Mouse (Mus musculus): ENCODE results near the gene Fads1. TPM values are rescaled to one million over a fixed set of nuclear protein-coding genes. Genes with fewer than 3 reads are reported as not detected.

The Fads1 gene
- polyA plus RNA-seq, 1 experiment = 13.5 TPM

GRCm38 (mm10) chr19:10170466-10170865, 12.2 kb upstream of the Fads1 start:
- no peak overlapping the region for H3K27ac ChIP-seq (replicated peaks; ENCODE audit: low read depth, low read length)
- no peak overlapping the region for H3K4me3 ChIP-seq (ENCODE audit: insufficient read depth, low read depth, low read length)
- H3K4me1 ChIP-seq (ENCODE audit: control insufficient read depth, insufficient read depth, insufficient read length, low read length) = peaks cover 5% of the 10 kb centered on the region

GRCm38 (mm10) chr19:10171359-10171758, 11.3 kb upstream of the Fads1 start:
- H3K4me1 ChIP-seq (ENCODE audit: control insufficient read depth, insufficient read depth, insufficient read length, low read length) = peaks cover 5% of the 10 kb centered on the region
- no peak overlapping the region for H3K4me3 ChIP-seq (ENCODE audit: insufficient read depth, low read depth, low read length)
- no peak overlapping the region for H3K27ac ChIP-seq (replicated peaks; ENCODE audit: low read depth, low read length)

- Histone ChIP-seq H3K4me1 (ENCODE audit: control insufficient read depth, insufficient read depth, insufficient read length, low read length) (peaks cover 6% of the 10 kb centered on the region), H3K27ac (replicated peaks; ENCODE audit: low read depth, low read length) (0 out of 2 replicates have a peak overlapping the region, but pooled peaks have one; percentile 11), H3K4me3 (ENCODE audit: insufficient read depth, low read depth, low read length) (no peak overlapping the region)
Observed at GRCm38 (mm10) chr19:10171846-10172245, 10.8 kb upstream of the Fads1 start.

- H3K27ac ChIP-seq (replicated peaks; ENCODE audit: low read depth, low read length) = peak overlapping the region; percentile 56
- H3K4me1 ChIP-seq (ENCODE audit: control insufficient read depth, insufficient read depth, insufficient read length, low read length) = peaks cover 9% of the 10 kb centered on the region
- H3K4me3 ChIP-seq (ENCODE audit: insufficient read depth, low read depth, low read length) = no peak overlapping the region
Observed at GRCm38 (mm10) chr19:10173116-10173718, 9.5 kb upstream of the Fads1 start.

- Histone ChIP-seq H3K27ac (replicated peaks; ENCODE audit: low read depth, low read length) (peak overlapping the region; percentile 51), H3K4me1 (ENCODE audit: control insufficient read depth, insufficient read depth, insufficient read length, low read length) (peaks cover 9% of the 10 kb centered on the region), H3K4me3 (ENCODE audit: insufficient read depth, low read depth, low read length) (no peak overlapping the region)
Observed at GRCm38 (mm10) chr19:10173844-10174539, 8.7 kb upstream of the Fads1 start.

- Histone ChIP-seq H3K4me3 (ENCODE audit: insufficient read depth, low read depth, low read length) (no peak overlapping the region), H3K27ac (replicated peaks; ENCODE audit: low read depth, low read length) (no peak overlapping the region), H3K4me1 (ENCODE audit: control insufficient read depth, insufficient read depth, insufficient read length, low read length) (peaks cover 9% of the 10 kb centered on the region)
Observed at GRCm38 (mm10) chr19:10174956-10175355, 7.7 kb upstream of the Fads1 start.

- Histone ChIP-seq H3K27ac (replicated peaks; ENCODE audit: low read depth, low read length) (no peak overlapping the region), H3K4me3 (ENCODE audit: insufficient read depth, low read depth, low read length) (no peak overlapping the region), H3K4me1 (ENCODE audit: control insufficient read depth, insufficient read depth, insufficient read length, low read length) (peaks cover 5% of the 10 kb centered on the region)
Observed at GRCm38 (mm10) chr19:10176477-10176876, 6.2 kb upstream of the Fads1 start.

- H3K27ac ChIP-seq (replicated peaks; ENCODE audit: low read depth, low read length) = peak overlapping the region; percentile 31
- H3K4me1 ChIP-seq (ENCODE audit: control insufficient read depth, insufficient read depth, insufficient read length, low read length) = peaks cover 4% of the 10 kb centered on the region
- H3K4me3 ChIP-seq (ENCODE audit: insufficient read depth, low read depth, low read length) = no peak overlapping the region
Observed at GRCm38 (mm10) chr19:10176941-10177372, 5.7 kb upstream of the Fads1 start.

- Histone ChIP-seq H3K27ac (replicated peaks; ENCODE audit: low read depth, low read length) (no peak overlapping the region), H3K4me1 (ENCODE audit: control insufficient read depth, insufficient read depth, insufficient read length, low read length) (0 out of 2 replicates have a peak, but pooled peaks cover 4% of the 10 kb centered on the region), H3K4me3 (ENCODE audit: insufficient read depth, low read depth, low read length) (no peak overlapping the region)
Observed at GRCm38 (mm10) chr19:10181225-10181624, 1.5 kb upstream of the Fads1 start.

- Histone ChIP-seq H3K4me1 (ENCODE audit: control insufficient read depth, insufficient read depth, insufficient read length, low read length) (no peaks in the 10 kb centered on the region), H3K27ac (replicated peaks; ENCODE audit: low read depth, low read length) (no peak overlapping the region), H3K4me3 (ENCODE audit: insufficient read depth, low read depth, low read length) (peak overlapping the region; percentile 88)
Observed at GRCm38 (mm10) chr19:10182142-10182541, 546 bp upstream of the Fads1 start.

GRCm38 (mm10) chr19:10183299-10183983, 753 bp downstream of the Fads1 start:
- Histone ChIP-seq H3K27ac (replicated peaks; ENCODE audit: low read depth, low read length) (peak overlapping the region; percentile 47; the same call in 1 of the 2 replicates), H3K4me3 (ENCODE audit: insufficient read depth, low read depth, low read length) (peak overlapping the region; percentile 88), H3K4me1 (ENCODE audit: control insufficient read depth, insufficient read depth, insufficient read length, low read length) (no peaks in the 10 kb centered on the region)

- Histone ChIP-seq H3K4me1 (ENCODE audit: control insufficient read depth, insufficient read depth, insufficient read length, low read length) (no peaks in the 10 kb centered on the region), H3K4me3 (ENCODE audit: insufficient read depth, low read depth, low read length) (peak overlapping the region; percentile 88), H3K27ac (replicated peaks; ENCODE audit: low read depth, low read length) (peak overlapping the region; percentile 47; the same call in 1 of the 2 replicates)
Observed at GRCm38 (mm10) chr19:10184096-10184495, 1.4 kb downstream of the Fads1 start.

GRCm38 (mm10) chr19:10185876-10186275, 3.2 kb downstream of the Fads1 start:
- H3K27ac ChIP-seq (replicated peaks; ENCODE audit: low read depth, low read length) = no peak overlapping the region

GRCm38 (mm10) chr19:10186569-10186968, 3.9 kb downstream of the Fads1 start:
- no peak overlapping the region for H3K27ac ChIP-seq (replicated peaks; ENCODE audit: low read depth, low read length)
- H3K4me3 ChIP-seq (ENCODE audit: insufficient read depth, low read depth, low read length) = no peak overlapping the region
- H3K4me1 ChIP-seq (ENCODE audit: control insufficient read depth, insufficient read depth, insufficient read length, low read length) = no peaks in the 10 kb centered on the region

More at GRCm38 (mm10) chr19:10185876-10186275, 3.2 kb downstream of the Fads1 start:
- H3K4me3 ChIP-seq (ENCODE audit: insufficient read depth, low read depth, low read length) = no peak overlapping the region
- H3K4me1 ChIP-seq (ENCODE audit: control insufficient read depth, insufficient read depth, insufficient read length, low read length) = no peaks in the 10 kb centered on the region

- H3K27ac ChIP-seq (replicated peaks; ENCODE audit: low read depth, low read length) = no peak overlapping the region
- H3K4me1 ChIP-seq (ENCODE audit: control insufficient read depth, insufficient read depth, insufficient read length, low read length) = no peaks in the 10 kb centered on the region
- no peak overlapping the region for H3K4me3 ChIP-seq (ENCODE audit: insufficient read depth, low read depth, low read length)
Observed at GRCm38 (mm10) chr19:10188281-10188811, 5.7 kb downstream of the Fads1 start.
